Mouse (Mus musculus) midbrain, embryonic 14.5 days (tissue): ENCODE data around the gene Wsb1. TPM values are rescaled to one million over a fixed set of nuclear protein-coding genes. Genes with fewer than 3 reads are reported as not detected.

Experiments
- ATAC-seq: fragments of 200-750 bp; cut with Nextera tagmentation; 2 replicates; pipeline ENCODE4 v1.8.0; 2017; ENCODE audit warnings: moderate number of reproducible peaks, moderate library complexity; ENCODE audit not compliant: low FRiP score, low TSS enrichment
- DNase-seq: peaks from one replicate; pipeline ENCODE4 v3.0.0-alpha.2; 2015
- H3K27ac ChIP-seq: fragments of 300-500 bp; sonication (generic); replicated peaks from 2 replicates; pipeline ENCODE4 v1.5.1; 2014; ENCODE audit warnings: mild to moderate bottlenecking, low read depth, low read length, moderate library complexity
- H3K27me3 ChIP-seq: fragments of 300-500 bp; sonication (generic); 2 replicates; pipeline ENCODE4 v1.6.1; 2014; ENCODE audit warnings: low read length, control low read depth, mixed read lengths; ENCODE audit not compliant: control insufficient read depth, insufficient read depth
- H3K36me3 ChIP-seq: fragments of 300-500 bp; sonication (generic); 2 replicates; pipeline ENCODE4 v1.6.1; 2014; ENCODE audit warnings: low read length, control low read depth; ENCODE audit not compliant: control insufficient read depth, insufficient read depth
- H3K4me1 ChIP-seq: fragments of 300-500 bp; sonication (generic); 2 replicates; pipeline ENCODE4 v1.6.1; 2014; ENCODE audit warnings: mild to moderate bottlenecking, antibody characterized with exemption, low read length, control low read depth; ENCODE audit not compliant: control insufficient read depth, insufficient read depth
- H3K4me2 ChIP-seq: fragments of 300-500 bp; sonication (generic); 2 replicates; pipeline ENCODE4 v1.6.1; 2014; ENCODE audit warnings: mild to moderate bottlenecking, low read length, moderate library complexity
- H3K4me3 ChIP-seq: fragments of 300-500 bp; sonication (generic); replicated peaks from 2 replicates; pipeline ENCODE4 v1.5.1; 2014; ENCODE audit warnings: low read depth, low read length
- H3K9ac ChIP-seq: fragments of 300-500 bp; sonication (generic); replicated peaks from 2 replicates; pipeline ENCODE4 v1.6.1; 2014; ENCODE audit warnings: mild to moderate bottlenecking, low read length, moderate library complexity
- H3K9me3 ChIP-seq: fragments of 300-500 bp; sonication (generic); 2 replicates; pipeline ENCODE4 v1.6.1; 2016; ENCODE audit warnings: low read length, control low read depth, mixed read lengths; ENCODE audit not compliant: control insufficient read depth
- WGBS: fragments of 180-500 bp; shearing (Covaris S2); extraction: QIAGEN DNeasy Blood & Tissue Kit; methylation state at CpG from one replicate; pipeline ENCODE4 v1.1.7; 2014; 5-methylcytosine and 5-hydroxymethylcytosine counted together
- polyA plus RNA-seq: library from polyadenylated mRNA; unstranded; fragments of >200 nt; fragmentation: Nextera tagmentation; extraction: Ambion mirVana; gene quantifications from 2 replicates; pipeline ENCODE4 v1.2.1, GENCODE M21; 2014

Wsb1 gene
- polyA plus RNA-seq, 1 experiment from 2014 or later, result 743 TPM

DNA sequence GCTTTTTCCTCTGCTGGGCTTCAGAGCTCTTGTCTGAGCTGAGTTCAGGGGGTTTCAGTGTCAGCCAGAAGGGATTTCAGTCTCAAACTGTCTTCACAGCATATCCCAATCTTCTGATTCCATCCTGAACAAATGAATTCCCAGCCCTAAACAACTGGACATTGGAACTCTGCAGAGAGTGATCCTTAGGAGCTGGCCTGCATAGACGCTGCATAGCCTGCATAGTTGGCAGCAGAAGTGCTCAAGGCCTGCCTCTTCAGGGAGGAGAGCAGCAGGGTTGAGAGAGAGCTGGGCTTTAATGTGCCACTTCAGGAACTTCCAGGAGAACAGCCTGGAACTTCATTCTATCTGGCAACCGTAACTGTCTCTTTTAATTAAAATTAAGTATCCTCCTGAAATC is 38.9 kb downstream of the Wsb1 start:
- Histone ChIP-seq H3K4me1 (no peaks in the 10 kb centered on the region), H3K9ac (no peak overlapping the region), H3K27ac (no peak overlapping the region), H3K4me2 (no peak overlapping the region), H3K36me3 (no peaks in the 10 kb centered on the region), H3K4me3 (no peak overlapping the region), H3K9me3 (no peaks in the 10 kb centered on the region), H3K27me3 (no peaks in the 10 kb centered on the region)
- no peak for DNase-seq
- ATAC-seq, result no peak
- WGBS, result 79% methylated on average over 2 of the region's 2 CpGs

DNA sequence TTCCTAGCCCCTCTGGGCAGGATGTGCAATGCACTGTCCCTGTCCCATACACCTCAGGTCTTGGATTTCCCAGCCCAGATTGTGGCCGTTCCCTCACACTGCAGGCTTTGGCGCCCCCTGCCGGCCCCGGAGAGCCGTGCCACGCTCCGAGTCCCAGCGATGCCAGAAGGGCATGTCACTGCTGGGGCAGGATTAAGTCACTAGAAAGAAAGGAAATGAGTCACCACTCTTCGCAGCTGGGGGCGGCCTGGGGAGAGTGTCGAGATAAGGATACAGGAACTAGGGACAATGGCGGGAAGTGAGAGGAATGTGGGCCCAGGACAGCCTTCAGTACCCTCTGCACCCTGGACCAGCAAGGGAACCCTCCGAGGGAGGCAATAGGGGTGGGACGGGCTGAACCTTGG is 40.5 kb downstream of the Wsb1 start:
- H3K4me3 ChIP-seq, result no peak overlapping the region
- 12% methylated on average over 14 of the region's 14 CpGs for WGBS
- H3K27ac ChIP-seq, result no peak overlapping the region
- peak; percentile 64; the same call in 1 of the 2 replicates for ATAC-seq
- no peaks in the 10 kb centered on the region for H3K4me1 ChIP-seq
- H3K9me3 ChIP-seq, result no peaks in the 10 kb centered on the region
- H3K9ac ChIP-seq, result no peak overlapping the region
- no peaks in the 10 kb centered on the region for H3K27me3 ChIP-seq
- no peak overlapping the region for H3K4me2 ChIP-seq
- H3K36me3 ChIP-seq, result no peaks in the 10 kb centered on the region
- peak; percentile 92 for DNase-seq

DNA sequence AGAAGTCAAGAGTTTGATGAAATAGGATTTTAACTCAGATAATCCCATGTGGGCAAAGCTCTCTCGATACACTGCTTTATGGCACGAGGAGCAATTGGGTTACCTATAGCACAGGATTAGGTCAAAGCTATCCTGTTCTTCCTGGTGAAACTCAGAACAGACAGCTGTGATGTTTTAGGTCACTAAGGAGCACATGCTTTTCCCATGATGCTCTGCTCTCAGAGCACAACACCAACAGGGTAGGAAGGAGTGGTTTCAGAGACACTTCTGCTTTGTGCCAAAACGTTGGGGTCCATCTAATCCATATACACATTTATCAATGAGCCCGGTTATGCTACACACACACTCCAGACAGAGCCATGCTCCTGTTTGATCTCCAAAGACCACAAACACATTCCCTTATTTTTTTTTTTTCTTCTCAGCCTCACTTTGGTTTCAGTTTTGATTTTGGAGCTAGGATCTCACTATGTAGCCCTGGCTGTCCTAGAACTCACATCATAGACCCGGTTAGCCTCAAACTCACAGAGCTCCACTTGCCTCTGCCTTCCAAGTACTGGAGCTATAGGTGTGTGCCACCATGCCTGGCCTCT is 44.5 kb downstream of the Wsb1 start:
- WGBS, result 86% methylated on average over 5 of the region's 5 CpGs
- no peaks in the 10 kb centered on the region for H3K9me3 ChIP-seq
- DNase-seq (no peak), ATAC-seq (no peak)
- no peaks in the 10 kb centered on the region for H3K27me3 ChIP-seq
- no peaks in the 10 kb centered on the region for H3K4me1 ChIP-seq
- no peak overlapping the region for H3K4me3 ChIP-seq
- no peak overlapping the region for H3K9ac ChIP-seq
- H3K36me3 ChIP-seq, result no peaks in the 10 kb centered on the region
- no peak overlapping the region for H3K4me2 ChIP-seq
- no peak overlapping the region for H3K27ac ChIP-seq

DNA sequence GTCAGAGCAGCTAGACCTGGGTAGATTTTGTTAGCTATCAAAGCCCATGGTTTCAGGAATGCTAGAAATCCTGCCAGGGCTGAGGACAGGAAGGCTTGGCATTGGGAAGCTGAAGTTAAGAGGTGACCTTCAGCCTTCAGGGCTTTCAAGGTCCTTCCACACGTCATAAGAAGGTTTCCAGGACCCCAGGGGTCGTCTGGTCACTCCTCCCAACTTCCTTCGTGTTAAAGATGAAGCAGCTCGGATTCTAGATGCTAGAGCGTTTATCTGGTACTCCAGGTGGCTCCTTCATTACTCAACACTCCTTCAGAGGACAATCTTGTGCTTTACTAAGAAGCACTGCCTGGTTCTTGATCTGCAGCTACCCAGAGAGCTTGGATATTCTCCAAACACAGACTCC is 45.4 kb downstream of the Wsb1 start:
- no peak overlapping the region for H3K27ac ChIP-seq
- H3K27me3 ChIP-seq, result no peaks in the 10 kb centered on the region
- no peaks in the 10 kb centered on the region for H3K4me1 ChIP-seq
- DNase-seq (no peak), ATAC-seq (no peak)
- WGBS, result 69% methylated on average over 5 of the region's 5 CpGs
- no peak overlapping the region for H3K4me2 ChIP-seq
- H3K4me3 ChIP-seq, result no peak overlapping the region
- H3K9me3 ChIP-seq, result no peaks in the 10 kb centered on the region
- H3K36me3 ChIP-seq, result no peaks in the 10 kb centered on the region
- H3K9ac ChIP-seq, result no peak overlapping the region

DNA sequence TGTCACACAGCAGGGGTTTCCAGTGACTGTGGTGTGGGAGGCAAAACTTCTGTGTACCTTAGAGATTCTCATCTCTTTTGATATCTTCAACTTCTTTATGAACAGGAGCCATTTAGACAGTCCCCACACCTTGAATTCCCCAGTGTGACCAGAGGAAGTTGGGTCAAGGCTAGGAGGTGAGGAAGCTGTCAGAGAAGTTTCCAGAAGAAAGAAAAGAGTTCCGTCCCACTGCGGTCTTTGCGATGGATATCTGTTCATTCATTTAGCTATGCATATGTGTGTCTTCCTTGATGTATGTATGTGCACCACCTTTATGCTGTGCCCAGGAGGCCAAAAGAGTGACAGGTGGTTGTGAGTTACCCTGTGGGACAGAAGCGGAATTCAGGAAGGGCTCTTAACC is 46.0 kb downstream of the Wsb1 start:
- Histone ChIP-seq H3K4me3 (no peak overlapping the region), H3K9ac (no peak overlapping the region), H3K27me3 (no peaks in the 10 kb centered on the region), H3K9me3 (no peaks in the 10 kb centered on the region), H3K4me1 (no peaks in the 10 kb centered on the region), H3K27ac (no peak overlapping the region), H3K4me2 (no peak overlapping the region), H3K36me3 (no peaks in the 10 kb centered on the region)
- DNase-seq (no peak), ATAC-seq (no peak)
- WGBS, result 95% methylated on average over 4 of the region's 4 CpGs

DNA sequence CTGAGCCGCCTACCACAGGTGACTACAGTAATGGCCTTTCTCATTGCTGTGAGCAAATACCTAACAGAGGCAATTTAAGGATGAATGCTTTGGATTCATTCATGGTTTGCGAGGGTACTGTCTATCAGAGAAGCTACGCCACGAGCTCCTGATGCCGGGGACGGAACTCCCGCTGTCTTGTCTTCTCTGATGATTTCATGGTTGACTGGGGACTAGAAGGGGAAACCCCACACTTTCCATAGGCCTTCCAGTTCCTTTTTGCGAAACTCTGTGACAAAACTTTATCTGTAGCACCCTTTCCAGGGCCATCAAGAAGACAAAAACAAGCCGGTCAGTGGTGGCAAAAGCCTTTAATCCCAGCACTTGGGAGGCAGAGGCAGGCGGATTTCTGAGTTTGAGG is 46.8 kb downstream of the Wsb1 start:
- WGBS, result 85% methylated on average over 10 of the region's 10 CpGs
- Histone ChIP-seq H3K4me2 (no peak overlapping the region), H3K9me3 (no peaks in the 10 kb centered on the region), H3K4me3 (no peak overlapping the region), H3K9ac (no peak overlapping the region), H3K27me3 (no peaks in the 10 kb centered on the region), H3K36me3 (no peaks in the 10 kb centered on the region), H3K27ac (no peak overlapping the region), H3K4me1 (no peaks in the 10 kb centered on the region)
- no peak for ATAC-seq
- DNase-seq, result no peak

DNA sequence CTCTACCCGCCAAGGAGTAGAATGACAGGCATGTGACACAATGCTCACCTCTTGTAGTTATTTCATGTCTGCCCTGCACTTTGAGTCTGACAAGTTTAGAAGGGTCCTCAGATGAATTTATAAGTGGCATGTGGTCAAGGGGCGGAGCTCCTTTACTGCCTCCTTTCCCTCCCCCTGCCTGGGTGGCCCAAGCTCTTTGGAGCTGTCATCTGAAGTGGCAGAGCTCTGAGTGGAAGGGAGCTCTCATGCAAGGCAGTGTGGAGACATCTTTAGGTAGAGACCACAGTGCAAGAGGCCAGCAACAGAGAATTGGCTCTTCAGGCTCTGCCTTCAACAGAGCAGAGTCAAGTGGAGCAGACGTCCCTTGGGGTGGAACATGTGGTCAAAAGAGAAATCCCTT is 50.0 kb downstream of the Wsb1 start:
- no peak overlapping the region for H3K4me2 ChIP-seq
- H3K27ac ChIP-seq, result no peak overlapping the region
- no peaks in the 10 kb centered on the region for H3K27me3 ChIP-seq
- no peaks in the 10 kb centered on the region for H3K36me3 ChIP-seq
- H3K9ac ChIP-seq, result no peak overlapping the region
- no peaks in the 10 kb centered on the region for H3K4me1 ChIP-seq
- H3K4me3 ChIP-seq, result no peak overlapping the region
- no peak for DNase-seq
- 81% methylated on average over 3 of the region's 3 CpGs for WGBS
- H3K9me3 ChIP-seq, result no peaks in the 10 kb centered on the region
- no peak for ATAC-seq

DNA sequence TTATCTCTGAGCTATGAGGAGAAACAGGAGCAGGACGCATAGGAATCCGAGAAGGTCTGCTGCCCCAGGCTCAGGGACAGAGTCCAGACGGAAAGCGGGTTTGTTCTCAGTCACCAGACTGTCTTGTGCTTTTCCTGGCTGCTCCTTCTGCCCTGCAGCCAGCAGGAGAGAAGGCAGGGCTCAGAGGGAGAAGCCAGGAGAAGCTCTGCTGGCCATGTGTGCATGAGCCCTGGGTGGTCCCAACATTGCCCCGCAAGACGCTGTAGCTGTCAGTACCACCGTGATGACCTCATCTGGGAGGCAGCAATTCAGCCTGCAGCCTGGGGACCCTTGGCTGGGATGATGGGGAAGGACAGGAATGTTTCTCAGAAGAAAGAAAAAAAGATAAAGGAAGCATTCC is 54.0 kb downstream of the Wsb1 start:
- 54% methylated on average over 7 of the region's 7 CpGs for WGBS
- Histone ChIP-seq H3K36me3 (no peaks in the 10 kb centered on the region), H3K9me3 (no peaks in the 10 kb centered on the region), H3K4me1 (no peaks in the 10 kb centered on the region), H3K9ac (no peak overlapping the region), H3K4me3 (no peak overlapping the region), H3K27me3 (no peaks in the 10 kb centered on the region), H3K27ac (no peak overlapping the region), H3K4me2 (no peak overlapping the region)
- DNase-seq, result peak; percentile 8
- no peak for ATAC-seq

DNA sequence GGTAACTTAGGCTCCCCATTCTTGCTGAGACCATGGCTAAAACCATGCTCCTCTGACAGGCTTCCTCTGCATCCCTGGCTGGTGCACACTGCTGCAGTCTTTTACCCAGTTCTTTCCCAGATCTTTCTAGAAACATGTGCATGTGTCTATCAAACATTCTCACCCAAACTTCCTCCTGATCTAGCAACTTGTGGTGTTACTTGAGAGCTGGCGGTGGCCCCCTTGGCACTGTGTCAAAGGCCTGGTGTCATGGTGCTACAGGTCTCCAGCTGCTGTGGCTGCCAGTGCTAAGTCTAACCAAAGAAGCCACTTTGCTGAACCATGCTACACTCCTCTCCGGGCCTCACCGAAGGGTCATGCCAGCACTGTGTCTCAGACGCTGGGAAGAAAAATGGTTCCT is 55.9 kb downstream of the Wsb1 start:
- no peak overlapping the region for H3K4me2 ChIP-seq
- H3K27me3 ChIP-seq, result no peaks in the 10 kb centered on the region
- no peaks in the 10 kb centered on the region for H3K4me1 ChIP-seq
- DNase-seq (no peak), ATAC-seq (no peak)
- H3K36me3 ChIP-seq, result no peaks in the 10 kb centered on the region
- WGBS, result 92% methylated on average over 4 of the region's 4 CpGs
- H3K27ac ChIP-seq, result no peak overlapping the region
- no peak overlapping the region for H3K9ac ChIP-seq
- H3K9me3 ChIP-seq, result no peaks in the 10 kb centered on the region
- no peak overlapping the region for H3K4me3 ChIP-seq
